Mouse (Mus musculus): ENCODE results near the gene Bach2.

GRCm38 (mm10) chr4:32299221-32299620, 60.6 kb downstream of the Bach2 start:
- TF ChIP-seq CTCF (IDR thresholded peaks at IDR 0.05; ENCODE audit: control insufficient read depth, insufficient read depth, insufficient read length) (no peak), USF1 (IDR thresholded peaks at IDR 0.05; ENCODE audit: low read depth) (no peak), MYOD1 (IDR thresholded peaks at IDR 0.05; ENCODE audit: control insufficient read depth, insufficient read length, low read depth) (no peak), MYOG (IDR thresholded peaks at IDR 0.05; ENCODE audit: control insufficient read depth, extremely low read depth, insufficient read length) (no peak)

Measured in C2C12 (cell line).